In the genomic region with DNA sequence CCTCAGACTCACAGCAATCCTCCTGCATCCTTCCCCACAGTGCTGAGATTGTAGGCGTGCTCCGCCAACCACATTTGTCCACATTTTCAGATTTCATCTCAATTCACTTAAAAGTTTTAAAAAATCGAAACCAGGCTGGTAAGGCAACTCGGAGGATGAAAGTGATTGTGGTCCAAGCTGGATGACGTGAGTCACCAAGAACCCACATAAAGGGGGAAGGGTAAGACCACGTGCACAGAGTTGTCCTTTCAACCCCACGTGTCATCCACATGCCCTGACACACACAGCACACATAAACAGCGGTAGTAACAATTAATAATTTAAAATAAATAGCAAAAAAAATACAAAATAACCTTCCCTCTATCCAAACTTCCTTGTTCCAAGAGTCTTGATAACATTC, we compare ENCODE assay signal across 11 mouse cellular contexts. TPM values are rescaled to one million over a fixed set of nuclear protein-coding genes. Genes with fewer than 3 reads are reported as not detected.
"Had no signal": no experiment of that assay in that cellular context is flagged by ENCODE, and none has a peak within 500 bp of the region (broad histone marks: within the 10 kb centered on the region; RNA-seq: fewer than 3 reads in every experiment).

No protein-coding gene starts in this region.

- H3K27ac ChIP-seq: layer of hippocampus, adult 2 months; limb, embryonic 13.5 days; liver, embryonic 14.5 days; midbrain, embryonic 13.5 days; neural tube, embryonic 12.5 days had no signal

- H3K27me3 ChIP-seq: neural tube, embryonic 12.5 days had no signal

- ATAC-seq: midbrain, embryonic 13.5 days had no signal

- H3K4me2 ChIP-seq: limb, embryonic 13.5 days; midbrain, embryonic 13.5 days; neural tube, embryonic 12.5 days had no signal

- H3K4me3 ChIP-seq: layer of hippocampus, adult 2 months; limb, embryonic 13.5 days; midbrain, embryonic 13.5 days; neural tube, embryonic 12.5 days had no signal

- H3K9me3 ChIP-seq: limb, embryonic 13.5 days; midbrain, embryonic 13.5 days; neural tube, embryonic 12.5 days had no signal

- DNase-seq: kidney, postnatal 10 days; kidney, postnatal 4 days; left cerebral cortex, postnatal 4 days; lung, adult 18-20 months; lung, postnatal 36 days had no signal

- H3K36me3 ChIP-seq: limb, embryonic 13.5 days; midbrain, embryonic 13.5 days; neural tube, embryonic 12.5 days had no signal

- H3K4me1 ChIP-seq: midbrain, embryonic 13.5 days; neural tube, embryonic 12.5 days had no signal

- H3K9ac ChIP-seq: limb, embryonic 13.5 days; liver, embryonic 14.5 days; midbrain, embryonic 13.5 days; neural tube, embryonic 12.5 days had no signal

RNA-seq across cellular contexts. Expression of a gene that starts 35.3 kb away (rescaled TPM):
- polyA plus RNA-seq: limb, embryonic 13.5 days; lung, embryonic 16.5 days had no signal
